In genomic region chr2:50625233-50625749, GRCm38 (mm10) we compare ENCODE assay signal across 21 mouse cellular contexts.
"Had no signal": no experiment of that assay in that cellular context is flagged by ENCODE, and none has a peak within 500 bp of the region (broad histone marks: within the 10 kb centered on the region; RNA-seq: fewer than 3 reads in every experiment).

No protein-coding gene starts in this region.

- H3K9ac ChIP-seq: kidney, embryonic 15.5 days; limb, embryonic 12.5 days; limb, embryonic 15.5 days; liver, embryonic 12.5 days; liver, embryonic 15.5 days; midbrain, embryonic 13.5 days; neural tube, embryonic 13.5 days had no signal

- H3K27me3 ChIP-seq: kidney, embryonic 15.5 days; limb, embryonic 12.5 days; limb, embryonic 15.5 days; liver, embryonic 12.5 days; liver, embryonic 15.5 days; megakaryocyte, embryonic 14.5 days; midbrain, embryonic 13.5 days; neural tube, embryonic 13.5 days had no signal

- H3K4me1 ChIP-seq: kidney, embryonic 15.5 days; limb, embryonic 12.5 days; limb, embryonic 15.5 days; liver, embryonic 12.5 days; liver, embryonic 15.5 days; megakaryocyte, embryonic 14.5 days; midbrain, embryonic 10.5 days; midbrain, embryonic 13.5 days; neural tube, embryonic 13.5 days had no signal

- H3K36me3 ChIP-seq: kidney, embryonic 15.5 days; limb, embryonic 12.5 days; limb, embryonic 15.5 days; liver, embryonic 12.5 days; liver, embryonic 15.5 days; midbrain, embryonic 10.5 days; midbrain, embryonic 13.5 days; neural tube, embryonic 13.5 days had no signal

- H3K4me3 ChIP-seq: kidney, embryonic 15.5 days; limb, embryonic 12.5 days; limb, embryonic 15.5 days; liver, embryonic 12.5 days; liver, embryonic 15.5 days; megakaryocyte, embryonic 14.5 days; midbrain, embryonic 10.5 days; midbrain, embryonic 13.5 days; myocyte; neural tube, embryonic 13.5 days had no signal

- ATAC-seq: intestine, postnatal 0 days; liver, embryonic 12.5 days; midbrain, embryonic 13.5 days; midbrain, embryonic 16.5 days had no signal

- H3K4me2 ChIP-seq: kidney, embryonic 15.5 days; limb, embryonic 12.5 days; limb, embryonic 15.5 days; liver, embryonic 12.5 days; liver, embryonic 15.5 days; midbrain, embryonic 13.5 days; neural tube, embryonic 13.5 days had no signal

- H3K27ac ChIP-seq: kidney, embryonic 15.5 days; limb, embryonic 12.5 days; limb, embryonic 15.5 days; liver, embryonic 12.5 days; liver, embryonic 15.5 days; midbrain, embryonic 10.5 days; midbrain, embryonic 13.5 days; neural tube, embryonic 13.5 days; stomach, postnatal 0 days had no signal

- DNase-seq: left cerebral cortex, postnatal 4 days; lung, adult 2 months; retina, postnatal 1 day; right cerebral cortex, postnatal 25 days; spleen, adult 18-20 months; thymus, adult 2 months; thymus, postnatal 14 days; thymus, postnatal 4 days had no signal

- H3K9me3 ChIP-seq: kidney, embryonic 15.5 days; limb, embryonic 12.5 days; limb, embryonic 15.5 days; liver, embryonic 12.5 days; liver, embryonic 15.5 days; midbrain, embryonic 10.5 days; midbrain, embryonic 13.5 days; neural tube, embryonic 13.5 days had no signal
